Mouse (Mus musculus) bone marrow macrophage, adult 2 months (primary cell): Measurements from ENCODE around the gene Dock11.

ENCODE experiments used
- CTCF ChIP-seq: IDR thresholded peaks from 2 replicates; pipeline ENCODE4 v1.5.1; 2012; ENCODE audit warnings: low read depth, mild to moderate bottlenecking, low read length, moderate library complexity
- POLR2A ChIP-seq: IDR thresholded peaks from 2 replicates; pipeline ENCODE4 v1.6.1; 2012; ENCODE audit warnings: mild to moderate bottlenecking, low read depth, low read length, borderline replicate concordance

DNA sequence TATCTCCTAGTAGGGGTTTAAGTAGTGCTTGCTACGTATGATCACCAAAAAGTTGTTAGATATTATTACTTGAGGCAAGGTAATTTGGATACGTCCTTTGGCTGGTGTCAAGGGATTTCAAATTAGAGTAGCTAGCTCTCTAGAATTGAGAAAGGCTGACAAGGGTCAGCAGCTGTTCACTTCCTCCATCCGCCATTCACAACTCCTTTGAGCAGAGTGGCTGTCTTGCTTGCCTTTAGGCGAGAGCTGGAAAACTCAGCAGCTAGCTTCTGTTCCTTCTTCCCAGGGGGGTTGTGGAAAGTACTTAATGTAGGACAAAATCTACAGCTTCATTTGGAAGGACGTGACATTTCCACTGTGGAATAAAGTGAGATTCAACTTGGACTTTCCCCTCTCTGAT lies 3.7 kb downstream of the Dock11 start:
- no peak for TF ChIP-seq CTCF
- TF ChIP-seq POLR2A: no peak
